Mouse (Mus musculus): ENCODE results near the gene Pycr1. TPM values are rescaled to one million over a fixed set of nuclear protein-coding genes. Genes with fewer than 3 reads are reported as not detected.

The Pycr1 gene
- polyA plus RNA-seq, 1 experiment from 2014 or later, result 34.1 TPM

Small RNA genes within 50 kb of the gene (microRNA-seq; reads per million reads assigned to microRNA genes)
- gene Mir6936, result 1.9 reads per million

Other genes with a start within 250 kb of the Pycr1 start
- 51.8 and 54.6 TPM in 2 replicates for gene Nploc4, start 206.1 kb downstream of the Pycr1 start, polyA plus RNA-seq (2016; fragmentation: Nextera tagmentation; extraction: Ambion mirVana)
- gene Tspan10, start 201.1 kb downstream of the Pycr1 start, polyA plus RNA-seq (2016; fragmentation: Nextera tagmentation; extraction: Ambion mirVana), result not detected in 2 replicates
- 0.20 TPM in 1 of 2 replicates, not detected in the other for gene Pde6g, start 190.3 kb downstream of the Pycr1 start, polyA plus RNA-seq (2016; fragmentation: Nextera tagmentation; extraction: Ambion mirVana)
- 11.7 and 11.9 TPM in 2 replicates for gene Oxld1, start 185.7 kb downstream of the Pycr1 start, polyA plus RNA-seq (2016; fragmentation: Nextera tagmentation; extraction: Ambion mirVana)
- gene Ccdc137, start 185.7 kb downstream of the Pycr1 start, polyA plus RNA-seq (2016; fragmentation: Nextera tagmentation; extraction: Ambion mirVana), result 30.1 and 35.1 TPM in 2 replicates
- 56.4 and 58.8 TPM in 2 replicates for gene Arl16, start 176.2 kb downstream of the Pycr1 start, polyA plus RNA-seq (2016; fragmentation: Nextera tagmentation; extraction: Ambion mirVana)
- 112 and 118 TPM in 2 replicates for gene Mrpl12, start 159.2 kb downstream of the Pycr1 start, polyA plus RNA-seq (2016; fragmentation: Nextera tagmentation; extraction: Ambion mirVana)
- gene Slc25a10, start 151.9 kb downstream of the Pycr1 start, polyA plus RNA-seq (2016; fragmentation: Nextera tagmentation; extraction: Ambion mirVana), result 37.7 and 38.8 TPM in 2 replicates
- 0.18 and 0.29 TPM in 2 replicates for gene Gcgr, start 113.1 kb downstream of the Pycr1 start, polyA plus RNA-seq (2016; fragmentation: Nextera tagmentation; extraction: Ambion mirVana)
- gene Mcrip1, start 94.0 kb downstream of the Pycr1 start, polyA plus RNA-seq (2016; fragmentation: Nextera tagmentation; extraction: Ambion mirVana), result 212 and 232 TPM in 2 replicates
- not detected in 2 replicates for gene Ppp1r27, start 92.6 kb downstream of the Pycr1 start, polyA plus RNA-seq (2016; fragmentation: Nextera tagmentation; extraction: Ambion mirVana)
- 384 and 418 TPM in 2 replicates for gene P4hb, start 70.5 kb downstream of the Pycr1 start, polyA plus RNA-seq (2016; fragmentation: Nextera tagmentation; extraction: Ambion mirVana)
- gene Arhgdia, start 62.1 kb downstream of the Pycr1 start, polyA plus RNA-seq (2016; fragmentation: Nextera tagmentation; extraction: Ambion mirVana), result 504 and 557 TPM in 2 replicates
- gene Alyref, start 45.4 kb downstream of the Pycr1 start, polyA plus RNA-seq (2016; fragmentation: Nextera tagmentation; extraction: Ambion mirVana), result 652 and 655 TPM in 2 replicates
- gene Anapc11, start 45.3 kb downstream of the Pycr1 start, polyA plus RNA-seq (2016; fragmentation: Nextera tagmentation; extraction: Ambion mirVana), result 165 and 182 TPM in 2 replicates
- 0.98 TPM in 1 of 2 replicates, not detected in the other for gene Npb, start 35.3 kb downstream of the Pycr1 start, polyA plus RNA-seq (2016; fragmentation: Nextera tagmentation; extraction: Ambion mirVana)
- 148 and 157 TPM in 2 replicates for gene Pcyt2, start 25.8 kb downstream of the Pycr1 start, polyA plus RNA-seq (2016; fragmentation: Nextera tagmentation; extraction: Ambion mirVana)
- gene Sirt7, start 18.5 kb downstream of the Pycr1 start, polyA plus RNA-seq (2016; fragmentation: Nextera tagmentation; extraction: Ambion mirVana), result 40.4 and 48.2 TPM in 2 replicates
- gene Mafg, start 10.2 kb downstream of the Pycr1 start, polyA plus RNA-seq (2016; fragmentation: Nextera tagmentation; extraction: Ambion mirVana), result 33.3 and 36.8 TPM in 2 replicates
- 0.99 TPM in 1 of 2 replicates, not detected in the other for gene Myadml2, start 4.4 kb upstream of the Pycr1 start, polyA plus RNA-seq (2016; fragmentation: Nextera tagmentation; extraction: Ambion mirVana)
- 0.58 and 0.87 TPM in 2 replicates for gene Notum, start 17.4 kb upstream of the Pycr1 start, polyA plus RNA-seq (2016; fragmentation: Nextera tagmentation; extraction: Ambion mirVana)
- gene Aspscr1, start 29.2 kb upstream of the Pycr1 start, polyA plus RNA-seq (2016; fragmentation: Nextera tagmentation; extraction: Ambion mirVana), result 149 and 154 TPM in 2 replicates
- gene Cenpx, start 70.0 kb upstream of the Pycr1 start, polyA plus RNA-seq (2016; fragmentation: Nextera tagmentation; extraction: Ambion mirVana), result 120 and 121 TPM in 2 replicates
- 74.5 and 75.1 TPM in 2 replicates for gene Lrrc45, start 70.2 kb upstream of the Pycr1 start, polyA plus RNA-seq (2016; fragmentation: Nextera tagmentation; extraction: Ambion mirVana)
- gene Rac3, start 77.7 kb upstream of the Pycr1 start, polyA plus RNA-seq (2016; fragmentation: Nextera tagmentation; extraction: Ambion mirVana), result 70.5 and 74.2 TPM in 2 replicates
- gene Dcxr, start 83.5 kb upstream of the Pycr1 start, polyA plus RNA-seq (2016; fragmentation: Nextera tagmentation; extraction: Ambion mirVana), result 11.8 and 14.6 TPM in 2 replicates
- 2.0 and 2.3 TPM in 2 replicates for gene Cbr2, start 88.3 kb upstream of the Pycr1 start, polyA plus RNA-seq (2016; fragmentation: Nextera tagmentation; extraction: Ambion mirVana)
- 5.4 and 6.8 TPM in 2 replicates for gene Hmga1b, start 119.0 kb upstream of the Pycr1 start, polyA plus RNA-seq (2016; fragmentation: Nextera tagmentation; extraction: Ambion mirVana)
- 63.4 and 66.4 TPM in 2 replicates for gene Rfng, start 140.4 kb upstream of the Pycr1 start, polyA plus RNA-seq (2016; fragmentation: Nextera tagmentation; extraction: Ambion mirVana)
- gene Gps1, start 140.5 kb upstream of the Pycr1 start, polyA plus RNA-seq (2016; fragmentation: Nextera tagmentation; extraction: Ambion mirVana), result 235 and 248 TPM in 2 replicates
- gene Dus1l, start 152.6 kb upstream of the Pycr1 start, polyA plus RNA-seq (2016; fragmentation: Nextera tagmentation; extraction: Ambion mirVana), result 64.2 and 67.6 TPM in 2 replicates
- 139 and 140 TPM in 2 replicates for gene Fasn, start 180.8 kb upstream of the Pycr1 start, polyA plus RNA-seq (2016; fragmentation: Nextera tagmentation; extraction: Ambion mirVana)